Mouse (Mus musculus): ENCODE results near the gene Heatr4.
"Not testable (repeated sequence)": the region's sequence is repeated elsewhere in the genome, so short reads cannot be mapped to it uniquely, and the experiment has no call there.

DNA sequence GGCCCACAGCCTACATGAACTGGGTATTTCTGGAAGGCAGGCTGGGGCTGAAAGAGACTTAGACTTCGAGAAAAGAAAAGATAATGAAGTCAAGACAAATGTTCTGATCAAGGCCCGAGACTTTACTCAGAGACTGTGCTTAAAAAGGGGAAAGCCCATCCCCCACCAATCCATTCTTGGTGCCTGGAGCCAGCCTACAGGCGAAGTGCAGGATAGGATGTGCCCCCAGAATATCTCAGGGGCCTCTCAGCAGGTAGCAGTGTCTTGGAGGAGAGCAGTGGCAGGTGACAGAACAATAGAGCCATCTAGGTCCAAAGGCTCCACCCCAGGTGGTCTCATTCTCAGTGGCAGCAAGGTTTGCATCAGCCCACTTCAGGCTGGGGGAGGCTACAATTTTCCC is 43.7 kb upstream of the Heatr4 start:
- TF ChIP-seq RAD21 (IDR thresholded peaks at IDR 0.05; ENCODE audit: low read depth, low read length); GABPA (IDR thresholded peaks at IDR 0.05; ENCODE audit: low read depth, low read length); CTCF (IDR thresholded peaks at IDR 0.05 in 2 of 3, conservative IDR thresholded peaks at IDR 0.05 in 1 of 3; ENCODE audit: control insufficient read depth in 1 of 3, insufficient read depth in 1 of 3, low read depth in 2 of 3, low read length in 3 of 3, poor library complexity in 1 of 3, severe bottlenecking in 1 of 3); ETS1 (IDR thresholded peaks at IDR 0.05; ENCODE audit: low read depth, low read length); E2F4 (IDR thresholded peaks at IDR 0.05; ENCODE audit: borderline replicate concordance, low read depth, low read length); MAFK (IDR thresholded peaks at IDR 0.05; ENCODE audit: borderline replicate concordance, low read depth, low read length); MXI1 (IDR thresholded peaks at IDR 0.05; ENCODE audit: low read depth, low read length); POLR2A (IDR thresholded peaks at IDR 0.05; ENCODE audit: control insufficient read depth in 1 of 2, insufficient read depth in 1 of 2, low read depth in 1 of 2, low read length in 2 of 2, poor library complexity in 1 of 2); RCOR1 (IDR thresholded peaks at IDR 0.05; ENCODE audit: low read depth, low read length); ZKSCAN1 (IDR thresholded peaks at IDR 0.05; ENCODE audit: low read depth, low read length); USF1 (IDR thresholded peaks at IDR 0.05; ENCODE audit: low read depth, low read length): not testable (repeated sequence)

Measured in MEL (cell line).